Mouse (Mus musculus) heart, adult 2 months (tissue): ENCODE data around the gene Dmc1. TPM values are rescaled to one million over a fixed set of nuclear protein-coding genes. Genes with fewer than 3 reads are reported as not detected.
A peak's percentile ranks its signal among the peaks of the same experiment; 100 is the strongest.

Experiments
- DNase-seq, 2 experiments: peaks; one replicate each; pipeline ENCODE4 v3.0.0; 2021
- H3K27ac ChIP-seq: fragments of 200-600 bp; 2 replicates; pipeline ENCODE4 v1.8.1; 2022
- H3K27me3 ChIP-seq: fragments of 200-500 bp; 2 replicates; pipeline ENCODE4 v1.6.1; 2012; ENCODE audit warnings: mild to moderate bottlenecking, low read length, inconsistent platforms, mixed read lengths; ENCODE audit not compliant: control insufficient read depth, insufficient read depth
- H3K36me3 ChIP-seq: fragments of 200-500 bp; 2 replicates; pipeline ENCODE4 v1.6.1; 2012; ENCODE audit warnings: low read length, inconsistent platforms; ENCODE audit not compliant: control insufficient read depth, insufficient read depth
- H3K4me1 ChIP-seq: fragments of 200-500 bp; 2 replicates; pipeline ENCODE4 v1.6.1; 2011; ENCODE audit warnings: low read length; ENCODE audit not compliant: control insufficient read depth, insufficient read depth
- H3K4me3 ChIP-seq: fragments of 200-600 bp; 2 replicates; pipeline ENCODE4 v1.8.1; 2022
- H3K79me2 ChIP-seq: fragments of 200-500 bp; replicated peaks from 2 replicates; pipeline ENCODE4 v1.6.1; 2012; ENCODE audit warnings: mild to moderate bottlenecking, inconsistent platforms, low read length, moderate library complexity, mixed read lengths; ENCODE audit not compliant: control insufficient read depth, insufficient read depth
- H3K9ac ChIP-seq: fragments of 200-500 bp; 2 replicates; pipeline ENCODE4 v1.6.1; 2012; ENCODE audit warnings: low read depth, mild to moderate bottlenecking, control low read depth, inconsistent platforms, low read length, mixed read lengths
- CTCF ChIP-seq: fragments of 200-600 bp; IDR thresholded peaks from 2 replicates; pipeline ENCODE4 v1.8.1; 2022; ENCODE audit warnings: antibody characterized with exemption, mild to moderate bottlenecking, moderate library complexity
- EP300 ChIP-seq: fragments of 200-500 bp; IDR thresholded peaks from 2 replicates; pipeline ENCODE4 v1.6.1; 2011; ENCODE audit warnings: low read depth, low read length, control low read depth; ENCODE audit not compliant: insufficient read depth
- POLR2A ChIP-seq: fragments of 200-500 bp; IDR thresholded peaks from 2 replicates; pipeline ENCODE4 v1.6.1; 2011; ENCODE audit warnings: mild to moderate bottlenecking, low read depth, low read length, control low read depth; ENCODE audit not compliant: insufficient read depth
- WGBS: fragments of 180-500 bp; shearing (Covaris S2); methylation state at CpG from one replicate; pipeline ENCODE4 v1.1.7; 2018; 5-methylcytosine and 5-hydroxymethylcytosine counted together
- intact Hi-C: fragments of 180-260 bp; cut with DNase I; formaldehyde crosslinking; loops from one replicate; pipeline ENCODE4 v1.15.1; 2025
- polyA plus RNA-seq: library from polyadenylated mRNA; depleted of rRNA; stranded (reverse); fragments of >200 nt; gene quantifications from 2 replicates; pipeline ENCODE4 v1.2.3, GENCODE M21; 2012
- total RNA-seq, 2 experiments: library from RNA; stranded (reverse); gene quantifications; 2 replicates each; pipeline ENCODE4 v1.2.3; 2021

Gene Dmc1
- total and polyA plus RNA-seq, 3 experiments, result 0.12 TPM; not detected in 2

GRCm38 (mm10) chr15:79609226-79609625 is 4.3 kb upstream of the Dmc1 start:
- Histone ChIP-seq H3K27ac (no peak overlapping the region), H3K4me3 (no peak overlapping the region), H3K27me3 (0 out of 2 replicates have a peak, but pooled peaks cover 3% of the 10 kb centered on the region), H3K9ac (no peak overlapping the region), H3K79me2 (no peaks in the 10 kb centered on the region), H3K4me1 (no peaks in the 10 kb centered on the region), H3K36me3 (no peaks in the 10 kb centered on the region)
- TF ChIP-seq EP300 (no peak), POLR2A (no peak), CTCF (no peak)
- DNase-seq, result no peak
- 95% methylated on average over 2 of the region's 2 CpGs for WGBS
- intact Hi-C loops, result loop anchor here (5.0 to 10.0 kb wide), 3 partner anchors 137 to 387 kb away; no protein-coding TSS in a partner anchor

- H3K27ac ChIP-seq, result no peak overlapping the region
- DNase-seq, result no peak
- no peaks in the 10 kb centered on the region for H3K4me1 ChIP-seq
- H3K36me3 ChIP-seq, result no peaks in the 10 kb centered on the region
- no peak for TF ChIP-seq EP300
- no peak for TF ChIP-seq POLR2A
- TF ChIP-seq CTCF, result no peak
- no peak overlapping the region for H3K4me3 ChIP-seq
- WGBS, result 72% methylated on average over 7 of the region's 7 CpGs
- H3K27me3 ChIP-seq, result 0 out of 2 replicates have a peak, but pooled peaks cover 3% of the 10 kb centered on the region
- H3K79me2 ChIP-seq, result no peaks in the 10 kb centered on the region
- no peak overlapping the region for H3K9ac ChIP-seq
- intact Hi-C loops, result loop anchor here (5.0 to 10.0 kb wide), 3 partner anchors 136 to 386 kb away; no protein-coding TSS in a partner anchor
Measured at GRCm38 (mm10) chr15:79608214-79608613, 3.3 kb upstream of the Dmc1 start.

GRCm38 (mm10) chr15:79607757-79608156 is 2.8 kb upstream of the Dmc1 start:
- H3K27ac ChIP-seq, result no peak overlapping the region
- intact Hi-C loops, result loop anchor here (5.0 to 10.0 kb wide), 3 partner anchors 135 to 385 kb away; no protein-coding TSS in a partner anchor
- no peaks in the 10 kb centered on the region for H3K79me2 ChIP-seq
- WGBS, result 51% methylated on average over 2 of the region's 2 CpGs
- H3K4me1 ChIP-seq, result no peaks in the 10 kb centered on the region
- no peak overlapping the region for H3K9ac ChIP-seq
- H3K36me3 ChIP-seq, result no peaks in the 10 kb centered on the region
- no peak overlapping the region for H3K4me3 ChIP-seq
- H3K27me3 ChIP-seq, result 0 out of 2 replicates have a peak, but pooled peaks cover 3% of the 10 kb centered on the region
- no peak for DNase-seq
- TF ChIP-seq POLR2A (no peak), EP300 (no peak), CTCF (peak; percentile 65)

- no peak for DNase-seq
- 0 out of 2 replicates have a peak, but pooled peaks cover 3% of the 10 kb centered on the region for H3K27me3 ChIP-seq
- H3K4me3 ChIP-seq, result no peak overlapping the region
- TF ChIP-seq POLR2A, result no peak
- no peak for TF ChIP-seq EP300
- no peak for TF ChIP-seq CTCF
- intact Hi-C loops, result loop anchor here (5.0 to 10.0 kb wide), 3 partner anchors 134 to 384 kb away; no protein-coding TSS in a partner anchor
- no peak overlapping the region for H3K27ac ChIP-seq
- no peaks in the 10 kb centered on the region for H3K36me3 ChIP-seq
- no peaks in the 10 kb centered on the region for H3K79me2 ChIP-seq
- H3K4me1 ChIP-seq, result no peaks in the 10 kb centered on the region
- 87% methylated on average over 12 of the region's 12 CpGs for WGBS
- no peak overlapping the region for H3K9ac ChIP-seq
Measured at GRCm38 (mm10) chr15:79606161-79606560, 1.3 kb upstream of the Dmc1 start.

GRCm38 (mm10) chr15:79600176-79600575 is 4.7 kb downstream of the Dmc1 start:
- 82% methylated on average over 2 of the region's 2 CpGs for WGBS
- Histone ChIP-seq H3K27ac (no peak overlapping the region), H3K4me1 (no peaks in the 10 kb centered on the region), H3K9ac (no peak overlapping the region), H3K27me3 (0 out of 2 replicates have a peak, but pooled peaks cover 3% of the 10 kb centered on the region), H3K4me3 (no peak overlapping the region), H3K36me3 (no peaks in the 10 kb centered on the region), H3K79me2 (no peaks in the 10 kb centered on the region)
- TF ChIP-seq CTCF, result no peak
- TF ChIP-seq POLR2A, result no peak
- no peak for TF ChIP-seq EP300
- DNase-seq, result no peak
- intact Hi-C loops, result loop anchor here (10.0 kb wide), 1 partner anchor 355 kb away; no protein-coding TSS in a partner anchor

GRCm38 (mm10) chr15:79598715-79599114 is 6.2 kb downstream of the Dmc1 start:
- Histone ChIP-seq H3K36me3 (no peaks in the 10 kb centered on the region), H3K27ac (no peak overlapping the region), H3K27me3 (no peaks in the 10 kb centered on the region), H3K79me2 (no peaks in the 10 kb centered on the region), H3K4me1 (no peaks in the 10 kb centered on the region), H3K9ac (no peak overlapping the region), H3K4me3 (no peak overlapping the region)
- 82% methylated on average over 1 of the region's 1 CpGs for WGBS
- DNase-seq, result no peak
- intact Hi-C loops, result no loop called here
- TF ChIP-seq CTCF (no peak), POLR2A (no peak), EP300 (no peak)
